ENCODE assay signal across 15 mouse cellular contexts in genomic region chr12:24973586-24973985, GRCm38 (mm10). TPM values are rescaled to one million over a fixed set of nuclear protein-coding genes. Genes with fewer than 3 reads are reported as not detected.
A peak's percentile ranks its signal among the peaks of the same experiment; 100 is the strongest.
DNase-seq lines count a peak whose midpoint lies in the region; ATAC-seq and TF ChIP-seq lines count a peak whose summit lies in the region.
"Had no signal": no experiment of that assay in that cellular context is flagged by ENCODE, and none has a peak within 500 bp of the region (broad histone marks: within the 10 kb centered on the region; RNA-seq: fewer than 3 reads in every experiment).

No protein-coding gene starts in this region.

- no peak overlapping the region for H3K27ac ChIP-seq in intestine, postnatal 0 days (ENCODE audit: low read depth, low read length)
- no peak overlapping the region for H3K27ac ChIP-seq in intestine, embryonic 15.5 days
- H3K27ac ChIP-seq in kidney, postnatal 0 days: no peak overlapping the region
- no peak overlapping the region for H3K27ac ChIP-seq in liver, embryonic 14.5 days
- no peak overlapping the region for H3K27ac ChIP-seq in left cerebral cortex, adult 2 months
- H3K27ac ChIP-seq: embryonic facial prominence, embryonic 12.5 days; limb, embryonic 15.5 days; midbrain, embryonic 12.5 days had no signal

- H3K9ac ChIP-seq in intestine, postnatal 0 days (ENCODE audit: low read depth, low read length): no peak overlapping the region
- H3K9ac ChIP-seq in intestine, embryonic 15.5 days: no peak overlapping the region
- no peak overlapping the region for H3K9ac ChIP-seq in kidney, postnatal 0 days (ENCODE audit: low read depth, low read length)
- no peak overlapping the region for H3K9ac ChIP-seq in liver, embryonic 14.5 days (replicated peaks)
- H3K9ac ChIP-seq: embryonic facial prominence, embryonic 12.5 days; limb, embryonic 15.5 days; midbrain, embryonic 12.5 days had no signal

- no peak for TF ChIP-seq CTCF in intestine, postnatal 0 days (IDR thresholded peaks at IDR 0.05; ENCODE audit: low read depth)
- no peak for TF ChIP-seq CTCF in kidney, postnatal 0 days (IDR thresholded peaks at IDR 0.05; ENCODE audit: low read depth)
- no peak for TF ChIP-seq CTCF in liver, embryonic 14.5 days (IDR thresholded peaks at IDR 0.05; ENCODE audit: low read depth)
- TF ChIP-seq CTCF in left cerebral cortex, adult 2 months (IDR thresholded peaks at IDR 0.05): no peak

- H3K36me3 ChIP-seq in intestine, postnatal 0 days (ENCODE audit: control insufficient read depth, insufficient read depth): no peaks in the 10 kb centered on the region
- H3K36me3 ChIP-seq in intestine, embryonic 15.5 days: no peaks in the 10 kb centered on the region
- no peaks in the 10 kb centered on the region for H3K36me3 ChIP-seq in kidney, postnatal 0 days (ENCODE audit: insufficient read depth, low read length)
- no peaks in the 10 kb centered on the region for H3K36me3 ChIP-seq in liver, embryonic 14.5 days (replicated peaks; ENCODE audit: control insufficient read depth, insufficient read depth, low read depth)
- H3K36me3 ChIP-seq: embryonic facial prominence, embryonic 12.5 days; limb, embryonic 15.5 days; midbrain, embryonic 12.5 days had no signal

- 0 out of 2 replicates have a peak overlapping the region, but pooled peaks have one; percentile 72 for H3K4me2 ChIP-seq in intestine, postnatal 0 days (replicated peaks; ENCODE audit: low read depth)
- no peak overlapping the region for H3K4me2 ChIP-seq in intestine, embryonic 15.5 days (replicated peaks)
- H3K4me2 ChIP-seq in kidney, postnatal 0 days (ENCODE audit: low read length): no peak overlapping the region
- H3K4me2 ChIP-seq in liver, embryonic 14.5 days (ENCODE audit: low read depth): peak overlapping the region; percentile 90
- H3K4me2 ChIP-seq: embryonic facial prominence, embryonic 12.5 days; midbrain, embryonic 12.5 days had no signal

- no peak overlapping the region for H3K4me3 ChIP-seq in intestine, postnatal 0 days (ENCODE audit: low read depth, low read length)
- no peak overlapping the region for H3K4me3 ChIP-seq in intestine, embryonic 15.5 days (replicated peaks)
- no peak overlapping the region for H3K4me3 ChIP-seq in kidney, postnatal 0 days (replicated peaks; ENCODE audit: low read depth, low read length)
- H3K4me3 ChIP-seq in liver, embryonic 14.5 days (ENCODE audit: insufficient read depth in 1 of 2, low read depth in 2 of 2, low read length in 2 of 2): no peak overlapping the region
- H3K4me3 ChIP-seq in left cerebral cortex, adult 2 months: no peak overlapping the region
- H3K4me3 ChIP-seq: embryonic facial prominence, embryonic 12.5 days; limb, embryonic 15.5 days; midbrain, embryonic 12.5 days had no signal

- no peak for TF ChIP-seq EP300 in liver, embryonic 14.5 days (IDR thresholded peaks at IDR 0.05; ENCODE audit: low read depth)

- peaks cover 6% of the 10 kb centered on the region for H3K4me1 ChIP-seq in intestine, postnatal 0 days (replicated peaks; ENCODE audit: control insufficient read depth, insufficient read depth, low read length)
- peaks cover 9% of the 10 kb centered on the region for H3K4me1 ChIP-seq in intestine, embryonic 15.5 days (replicated peaks)
- no peaks in the 10 kb centered on the region for H3K4me1 ChIP-seq in kidney, postnatal 0 days (replicated peaks; ENCODE audit: insufficient read depth, low read length)
- peaks cover 18 to 21% of the 10 kb centered on the region in 2 experiments for H3K4me1 ChIP-seq in liver, embryonic 14.5 days (replicated peaks; ENCODE audit: control insufficient read depth in 2 of 2, insufficient read depth in 2 of 2, low read length in 1 of 2)

- ATAC-seq in intestine, postnatal 0 days: no peak
- ATAC-seq in intestine, embryonic 15.5 days: no peak
- ATAC-seq in kidney, postnatal 0 days (replicated peaks; ENCODE audit: low FRiP score, low read depth): 0 out of 2 replicates have a peak, but pooled peaks have one; percentile 15
- ATAC-seq in liver, embryonic 14.5 days (ENCODE audit: insufficient read depth): peak; percentile 35

- no peaks in the 10 kb centered on the region for H3K27me3 ChIP-seq in intestine, postnatal 0 days (replicated peaks; ENCODE audit: control insufficient read depth, insufficient read depth, low read length)
- H3K27me3 ChIP-seq in intestine, embryonic 15.5 days (replicated peaks): no peaks in the 10 kb centered on the region
- no peaks in the 10 kb centered on the region for H3K27me3 ChIP-seq in kidney, postnatal 0 days (ENCODE audit: insufficient read depth, low read length)
- no peaks in the 10 kb centered on the region for H3K27me3 ChIP-seq in liver, embryonic 14.5 days (ENCODE audit: control insufficient read depth, insufficient read depth, low read length)
- H3K27me3 ChIP-seq: embryonic facial prominence, embryonic 12.5 days; limb, embryonic 15.5 days; midbrain, embryonic 12.5 days had no signal

- 45% methylated on average over 5 of the region's 5 CpGs for WGBS in intestine, postnatal 0 days
- WGBS in intestine, embryonic 15.5 days: 68% methylated on average over 5 of the region's 5 CpGs
- 48% methylated on average over 5 of the region's 5 CpGs for WGBS in kidney, postnatal 0 days
- WGBS in liver, embryonic 14.5 days (ENCODE audit: insufficient replicate concordance): 13% methylated on average over 5 of the region's 5 CpGs

- intact Hi-C loops in left cerebral cortex, adult 2 months (cut with DNase I): no loop called here

- peak; percentile 21 for DNase-seq in CD4-positive, CD25-positive, alpha-beta regulatory T cell, adult 2 months (ENCODE audit: low read depth, low spot score)
- DNase-seq in kidney, postnatal 0 days (ENCODE audit: low spot score): no peak
- peak in 1 of 3 experiments; percentile 23 for DNase-seq in liver, embryonic 14.5 days (ENCODE audit: low read depth in 3 of 3, low spot score in 3 of 3)
- no peak for DNase-seq in right cerebral cortex, postnatal 36 days (ENCODE audit: low spot score in 2 of 2)
- DNase-seq in gastrocnemius, adult 18-20 months (ENCODE audit: low spot score): no peak
- DNase-seq in left cerebral cortex, adult 2 months (ENCODE audit: extremely low spot score in 1 of 2, low spot score in 2 of 2): no peak
- DNase-seq: cerebellum, postnatal 36 days; gastrocnemius, postnatal 36 days; layer of hippocampus, adult 9-11 months; lung, postnatal 10 days had no signal

- no peaks in the 10 kb centered on the region for H3K9me3 ChIP-seq in intestine, postnatal 0 days (ENCODE audit: control insufficient read depth)
- H3K9me3 ChIP-seq in intestine, embryonic 15.5 days: no peaks in the 10 kb centered on the region
- no peaks in the 10 kb centered on the region for H3K9me3 ChIP-seq in kidney, postnatal 0 days (replicated peaks; ENCODE audit: low read length)
- H3K9me3 ChIP-seq in liver, embryonic 14.5 days (ENCODE audit: control insufficient read depth, low read length): no peaks in the 10 kb centered on the region
- H3K9me3 ChIP-seq: embryonic facial prominence, embryonic 12.5 days; limb, embryonic 15.5 days; midbrain, embryonic 12.5 days had no signal

RNA-seq across cellular contexts. Expression of gene Kidins220, which starts 1.1 kb away (rescaled TPM):
- 17.2 and 18.6 TPM in 2 replicates for polyA plus RNA-seq in intestine, postnatal 0 days (2015; fragmentation: Nextera tagmentation; extraction: Ambion mirVana)
- 20.1 and 21.8 TPM in 2 replicates for polyA plus RNA-seq in intestine, embryonic 15.5 days (2015; fragmentation: Nextera tagmentation; extraction: Ambion mirVana)
- polyA plus RNA-seq in kidney, postnatal 0 days (2015; fragmentation: Nextera tagmentation; extraction: Ambion mirVana): 25.1 and 25.8 TPM in 2 replicates
- polyA plus RNA-seq in liver, embryonic 14.5 days (2012; rRNA removed): 7.1 and 9.4 TPM in 2 replicates
- 7.9 and 9.4 TPM in 2 replicates for polyA plus RNA-seq in liver, embryonic 14.5 days (2014; fragmentation: Nextera tagmentation; extraction: Ambion mirVana)
- total RNA-seq in gastrocnemius, adult 18-20 months (2021): 10 to 100 TPM; 54.0 to 57.9 TPM
- 100 to 1,000 TPM; 301 to 346 TPM for total RNA-seq in left cerebral cortex, adult 2 months (2021)

Comparison
In these comparisons a context has a peak if more than half of its experiments do, and no peak if none do; other contexts are left out.
1. H3K4me2 ChIP-seq: peak in intestine, postnatal 0 days (single experiment) and liver, embryonic 14.5 days (single experiment); none in intestine, embryonic 15.5 days (single experiment) and kidney, postnatal 0 days (single experiment).
2. ATAC-seq: peak in kidney, postnatal 0 days (single experiment) and liver, embryonic 14.5 days (single experiment); none in intestine, postnatal 0 days (single experiment) and intestine, embryonic 15.5 days (single experiment).